Mouse (Mus musculus): Measurements from ENCODE around the gene Celf2. TPM values are rescaled to one million over a fixed set of nuclear protein-coding genes. Genes with fewer than 3 reads are reported as not detected.
"Not testable (repeated sequence)": the region's sequence is repeated elsewhere in the genome, so short reads cannot be mapped to it uniquely, and the experiment has no call there.

Gene Celf2
- total RNA-seq (2021): 100 to 1,000 TPM; 424 to 432 TPM
- long read RNA-seq, full-length matches to known transcripts: 9 of 76 reads
- long read RNA-seq, partial matches to known transcripts: 16 of 76 reads
- long read RNA-seq, other reads (novel, unspliced or antisense): 51 of 76 reads

DNA sequence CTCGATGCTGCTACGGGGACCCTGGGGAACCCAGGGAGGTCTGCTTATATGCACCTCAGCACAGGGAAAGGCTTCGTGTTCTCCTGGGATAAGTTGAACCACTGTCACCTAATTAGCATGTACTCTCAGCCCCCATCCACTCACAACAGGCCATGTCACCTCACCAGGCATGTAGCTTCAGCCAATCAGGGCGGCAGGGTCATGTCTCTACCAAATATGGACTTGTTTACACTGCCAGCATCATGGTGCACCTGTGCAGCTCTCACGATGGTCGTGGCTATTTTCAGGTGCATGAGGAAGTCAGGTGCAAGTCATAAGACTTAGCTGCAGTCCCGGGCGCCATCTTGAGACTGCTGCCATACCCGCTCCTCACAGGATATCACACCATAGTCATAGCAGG lies at the start of gene Celf2:
Gene Celf2 (minus strand): TSS at position 101 of the 400 bp plus-strand sequence.
- not testable (repeated sequence) for DNase-seq (ENCODE audit: low spot score in 2 of 2)

GRCm38 (mm10) chr2:7555144-7555892 lies 46.0 kb upstream of the Celf2 start:
- DNase-seq (ENCODE audit: low spot score in 2 of 2): no peak

DNA sequence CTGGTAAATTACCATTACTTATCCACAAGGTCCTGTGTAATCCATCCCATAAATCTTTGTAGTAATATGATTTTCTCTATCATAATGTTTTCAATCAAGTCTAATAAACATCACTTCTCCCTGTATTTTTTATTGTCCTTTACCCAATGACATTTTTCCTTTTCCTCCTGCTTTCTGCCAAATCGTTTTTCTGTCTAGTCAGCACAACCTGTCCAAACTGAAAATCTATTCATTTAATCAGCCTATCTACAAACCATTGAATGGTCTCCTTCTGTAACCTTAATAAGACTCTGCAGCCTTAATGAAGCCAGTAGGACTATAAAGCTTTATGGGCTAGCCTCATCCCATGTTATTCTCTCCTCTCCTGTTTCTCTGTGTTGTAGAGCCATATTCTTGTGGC lies 45.2 kb upstream of the Celf2 start:
- no peak for DNase-seq (ENCODE audit: low spot score in 2 of 2)

DNA sequence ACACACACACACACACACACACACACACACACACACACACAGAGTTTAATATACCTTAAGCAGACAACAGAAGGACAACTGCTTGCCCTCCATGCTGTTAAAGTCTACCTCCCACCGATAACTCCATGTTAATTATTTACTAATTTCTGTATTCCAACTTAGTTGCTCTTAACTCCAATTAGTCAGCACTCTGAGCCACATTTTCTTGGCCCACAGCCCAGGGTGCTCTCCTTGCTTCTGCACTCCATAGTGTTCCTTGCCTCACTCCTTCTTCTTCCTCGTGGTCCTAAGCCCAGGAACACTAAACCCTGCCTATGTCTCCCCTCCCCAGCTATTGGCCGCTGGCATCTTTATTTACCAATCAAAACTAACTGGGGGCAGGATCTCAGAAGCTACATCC lies 43.5 kb upstream of the Celf2 start:
- no peak for DNase-seq (ENCODE audit: low spot score in 2 of 2)

- DNase-seq (ENCODE audit: low spot score in 2 of 2): no peak
Observed at GRCm38 (mm10) chr2:7548886-7549285, 39.5 kb upstream of the Celf2 start.

DNA sequence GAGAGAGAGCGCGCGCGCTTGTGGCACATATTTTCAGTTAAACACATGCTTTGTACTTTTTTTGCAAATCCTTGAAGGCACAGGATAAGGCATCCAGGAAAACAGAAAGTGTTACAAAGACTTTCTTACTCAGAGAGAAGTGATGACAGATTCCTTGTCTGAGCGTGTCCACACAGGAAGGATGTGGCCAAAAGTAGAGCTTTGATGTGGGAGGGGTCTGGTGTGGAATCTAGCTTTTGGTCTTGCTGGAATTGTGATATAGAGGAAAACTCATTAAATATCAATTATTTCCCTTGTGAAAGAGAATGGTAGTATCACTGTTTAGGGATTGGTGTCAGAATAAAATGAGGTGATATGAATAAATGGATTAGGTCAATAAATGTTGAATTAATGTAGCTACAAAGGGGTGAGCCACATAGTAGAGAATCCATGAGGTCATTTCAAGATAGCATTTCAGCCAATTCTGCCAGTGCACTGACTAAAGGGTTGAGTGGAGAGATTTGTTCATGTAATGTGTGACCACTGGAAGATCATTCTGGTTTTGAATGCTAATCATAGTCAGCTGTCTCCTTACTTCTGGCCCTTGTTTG lies 25.3 kb upstream of the Celf2 start:
- DNase-seq (ENCODE audit: low spot score in 2 of 2): no peak

DNA sequence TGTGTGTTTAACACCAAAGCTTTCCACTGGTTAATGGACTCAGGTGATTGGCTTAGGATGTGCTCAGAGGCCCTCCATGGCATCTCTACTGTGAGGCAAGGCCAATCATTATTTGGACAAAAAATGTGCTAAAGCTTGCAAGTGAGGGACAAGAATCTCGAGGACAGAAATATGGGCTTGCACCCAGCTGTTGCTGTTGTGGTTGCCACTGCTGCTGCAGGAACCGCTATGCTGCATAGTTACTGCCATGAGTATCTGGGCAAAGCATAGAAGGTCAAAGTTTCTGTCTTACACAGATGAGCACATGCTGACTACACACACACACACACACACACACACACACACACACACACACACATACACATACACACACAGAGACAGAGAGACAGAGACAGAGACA lies 24.8 kb upstream of the Celf2 start:
- DNase-seq (ENCODE audit: low spot score in 2 of 2): no peak

DNA sequence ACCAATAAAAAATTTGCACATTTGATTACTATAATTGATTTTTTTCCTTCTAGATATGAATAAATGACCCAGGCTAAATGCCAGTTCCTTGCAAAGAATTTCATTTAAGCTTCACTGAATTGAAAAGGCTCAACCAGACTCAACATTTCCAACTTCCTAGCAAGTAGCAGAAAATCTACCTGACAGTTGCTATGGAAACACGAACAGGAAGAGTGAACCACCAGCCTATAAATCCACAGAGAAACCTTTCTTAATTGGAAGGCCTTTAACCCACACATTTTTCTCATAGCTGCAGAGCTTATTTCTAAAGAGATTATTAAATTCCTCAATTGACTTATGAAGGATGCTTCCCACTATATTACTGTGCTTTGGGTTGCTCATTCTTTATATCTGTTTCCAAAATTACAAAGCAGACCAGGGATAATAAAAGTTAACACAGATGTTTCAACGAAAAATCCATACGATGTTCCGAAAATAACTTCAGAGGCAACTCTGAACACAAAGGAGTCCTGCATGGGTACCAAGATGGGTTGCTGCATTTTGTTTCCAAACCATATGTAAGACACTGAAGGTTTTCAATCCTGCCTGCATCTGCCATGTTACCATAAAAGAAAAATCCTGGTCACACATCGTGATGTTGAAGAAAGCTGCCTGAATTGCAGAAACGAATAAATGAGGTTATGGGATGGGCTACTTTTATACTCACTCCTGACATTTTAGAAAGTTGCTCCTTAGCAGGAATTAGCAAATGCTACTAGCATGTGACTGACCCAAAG lies 22.0 kb upstream of the Celf2 start:
- DNase-seq (ENCODE audit: low spot score in 2 of 2): no peak

DNA sequence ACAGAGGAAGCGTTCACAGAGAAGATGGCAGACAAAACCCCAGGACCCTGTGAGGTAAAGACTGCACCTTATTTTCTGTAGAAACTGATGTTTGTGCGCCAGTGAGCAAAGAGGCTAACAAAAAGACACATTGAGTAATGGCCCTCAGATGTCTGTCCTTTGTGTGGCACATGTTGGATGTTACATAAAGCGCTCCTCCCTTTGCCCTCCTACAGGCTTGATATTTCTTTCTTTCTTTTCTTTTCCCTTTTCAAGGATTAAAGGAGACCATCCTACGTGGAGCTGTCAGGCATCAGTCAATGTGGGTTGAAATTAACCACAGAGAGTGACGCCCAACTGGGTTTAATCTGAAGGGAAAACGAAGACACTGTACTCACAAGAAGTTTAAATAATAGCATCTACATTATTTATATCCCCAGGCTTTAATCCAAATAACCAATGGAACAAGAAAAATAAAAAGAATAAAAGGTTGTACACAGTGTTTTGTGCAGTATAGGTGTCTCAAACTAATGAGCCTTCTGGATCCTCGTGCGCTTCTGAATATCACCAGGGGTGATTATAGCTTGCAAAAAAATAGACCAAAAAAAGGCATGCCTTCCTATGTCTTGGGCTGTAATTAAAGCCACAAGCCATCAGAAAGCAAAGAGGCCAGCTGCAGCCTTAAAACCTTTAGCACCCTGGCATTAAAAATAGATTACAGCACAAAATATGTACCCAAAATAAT lies 21.3 kb upstream of the Celf2 start:
- DNase-seq (ENCODE audit: low spot score in 2 of 2): peak in 1 of 2 experiments; percentile 30

GRCm38 (mm10) chr2:7529637-7530036 lies 20.3 kb upstream of the Celf2 start:
- peak; percentile 37 to 62 for DNase-seq (ENCODE audit: low spot score in 2 of 2)

- no peak for DNase-seq (ENCODE audit: low spot score in 2 of 2)
Observed at GRCm38 (mm10) chr2:7526696-7527095, 17.3 kb upstream of the Celf2 start.

GRCm38 (mm10) chr2:7519473-7519872 lies 10.1 kb upstream of the Celf2 start:
- no peak for DNase-seq (ENCODE audit: low spot score in 2 of 2)

- DNase-seq (ENCODE audit: low spot score in 2 of 2): no peak
Observed at GRCm38 (mm10) chr2:7493420-7493819, 15.9 kb downstream of the Celf2 start.

DNA sequence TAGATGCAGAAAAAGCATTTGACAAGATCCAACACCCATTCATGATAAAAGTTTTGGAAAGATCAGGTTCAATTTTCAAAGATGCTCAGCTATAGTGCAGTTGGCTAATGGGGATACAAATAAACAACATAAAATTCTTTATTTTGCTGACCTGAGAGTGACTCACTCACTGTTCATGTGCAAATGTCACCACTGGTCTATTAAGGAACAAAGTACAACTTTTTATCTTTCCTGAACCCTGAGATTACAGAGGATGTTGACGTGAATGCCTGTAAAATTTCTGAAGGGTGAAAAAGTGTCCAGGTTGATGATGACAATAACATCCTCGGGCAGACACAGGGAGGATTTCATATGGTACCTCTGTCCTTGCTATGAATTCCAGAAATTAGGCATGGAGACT lies 24.4 kb downstream of the Celf2 start:
- DNase-seq (ENCODE audit: low spot score in 2 of 2): no peak

- no peak for DNase-seq (ENCODE audit: low spot score in 2 of 2)
Observed at GRCm38 (mm10) chr2:7482062-7482461, 27.3 kb downstream of the Celf2 start.

DNA sequence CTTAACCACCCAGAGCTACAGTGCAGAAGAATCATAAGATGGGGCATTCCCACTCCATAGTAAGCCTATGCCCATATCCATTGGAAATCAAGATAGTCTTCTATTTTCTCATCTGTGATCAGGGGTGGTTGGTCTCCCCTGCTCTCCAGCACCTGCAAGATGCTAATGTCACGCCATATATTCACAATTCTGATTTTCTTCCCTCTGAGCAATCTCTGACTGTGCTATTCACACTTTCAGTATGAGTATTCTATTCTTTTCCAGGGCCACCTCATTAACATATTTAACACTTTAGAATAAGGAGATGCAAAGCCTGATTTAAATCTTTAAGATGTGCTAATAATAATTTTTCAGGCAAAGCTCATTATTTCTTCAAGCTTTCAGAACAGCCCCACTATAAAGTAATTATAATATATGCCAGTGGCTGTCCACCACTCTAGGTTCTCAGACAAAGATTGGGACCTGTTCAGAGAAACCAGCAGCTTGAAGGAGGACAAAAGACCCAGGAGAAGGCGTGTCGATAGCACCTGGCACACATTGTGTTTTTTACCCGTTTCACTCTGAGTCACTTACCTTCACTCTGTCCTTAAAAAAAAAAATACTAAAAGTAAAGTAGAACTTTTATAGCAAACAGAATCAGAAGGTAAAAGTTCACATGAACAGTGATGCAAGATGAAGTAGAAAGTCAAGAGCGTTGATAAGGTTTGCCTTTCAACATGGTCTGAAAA lies 48.9 kb downstream of the Celf2 start:
- no peak for DNase-seq (ENCODE audit: low spot score in 2 of 2)

DNA sequence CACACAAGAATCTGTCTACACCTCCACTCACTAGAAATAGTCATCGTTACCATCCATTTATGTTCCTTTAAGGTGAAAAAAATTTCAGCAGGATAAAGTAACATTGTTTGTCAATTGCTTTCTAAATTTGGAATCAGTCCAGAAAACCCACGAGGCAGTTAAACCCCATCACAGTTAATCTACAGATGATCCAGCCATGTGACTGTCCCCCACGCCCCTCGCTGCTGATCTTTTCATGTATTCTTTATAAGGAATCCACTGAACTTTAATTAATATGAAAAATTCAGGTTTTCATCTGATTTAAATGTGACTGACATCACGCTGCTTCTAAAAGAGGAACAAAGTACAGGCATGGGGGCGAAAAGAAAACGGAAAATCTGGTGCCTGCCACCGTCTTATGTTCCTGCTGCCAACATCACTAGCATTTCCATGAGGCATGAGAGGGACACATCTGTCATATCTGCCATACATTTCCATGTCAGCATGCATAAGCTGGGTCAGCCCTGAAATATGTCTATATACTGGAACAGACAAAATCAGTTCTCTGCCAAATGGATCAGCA lies 70.6 kb downstream of the Celf2 start:
- peak; percentile 45 to 83 for DNase-seq (ENCODE audit: low spot score in 2 of 2)

DNA sequence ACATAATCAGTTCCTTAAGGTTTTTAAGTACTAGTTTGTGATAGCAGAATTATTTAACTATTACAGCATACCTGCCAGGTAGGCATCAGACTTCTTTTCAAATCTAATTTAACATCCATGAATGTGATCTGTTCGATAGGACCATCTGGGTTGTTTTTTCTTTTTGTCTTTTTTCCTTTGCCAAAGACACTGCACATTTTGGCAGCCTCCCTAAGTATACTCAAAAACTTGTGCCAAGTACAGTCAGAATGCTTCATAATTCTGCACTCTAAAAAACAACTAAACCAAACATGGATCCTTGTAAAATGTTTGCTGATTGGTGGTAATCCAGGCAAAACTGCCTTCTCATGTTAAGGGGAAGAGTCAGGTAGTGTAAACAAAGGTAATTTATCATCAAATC lies 82.9 kb downstream of the Celf2 start:
- peak; percentile 8 to 64 for DNase-seq (ENCODE audit: low spot score in 2 of 2)

- DNase-seq (ENCODE audit: low spot score in 2 of 2): peak in 1 of 2 experiments; percentile 47
Observed at GRCm38 (mm10) chr2:7400530-7400929, 108.8 kb downstream of the Celf2 start.

GRCm38 (mm10) chr2:7395935-7396334 lies 113.4 kb downstream of the Celf2 start:
- no peak for DNase-seq (ENCODE audit: low spot score in 2 of 2)

Data from layer of hippocampus, adult 18-20 months (tissue).